Mouse (Mus musculus): ENCODE measurements around the gene Eif2b3. TPM values are rescaled to one million over a fixed set of nuclear protein-coding genes. Genes with fewer than 3 reads are reported as not detected.

The Eif2b3 gene
- polyA plus RNA-seq, 1 experiment from 2014 or later: 69.9 TPM

DNA sequence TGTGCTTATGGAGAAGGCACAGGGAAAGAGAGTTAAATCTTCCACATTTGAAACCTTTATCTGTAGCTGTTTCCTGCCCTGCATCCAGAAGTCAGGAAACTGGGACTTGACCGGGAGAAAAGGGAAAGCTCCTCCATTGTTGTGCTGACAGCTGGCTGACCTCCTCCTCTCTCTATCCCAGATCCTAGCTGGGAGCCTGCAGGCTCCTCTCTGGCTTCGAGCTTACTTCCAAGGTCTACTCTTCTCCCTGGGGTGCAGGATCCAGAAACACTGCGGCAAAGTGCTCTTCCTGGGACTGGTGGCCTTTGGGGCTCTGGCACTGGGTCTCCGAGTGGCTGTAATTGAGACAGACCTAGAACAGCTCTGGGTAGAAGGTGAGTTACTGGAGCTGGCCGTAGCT, 77.5 kb downstream of the Eif2b3 start:
- Histone ChIP-seq H3K9me3 (ENCODE audit: control insufficient read depth, low read length) (no peaks in the 10 kb centered on the region), H3K4me3 (ENCODE audit: low read depth, low read length) (peak overlapping the region; percentile 61; the same call in 1 of the 2 replicates), H3K27ac (ENCODE audit: low read depth, low read length) (no peak overlapping the region), H3K27me3 (replicated peaks; ENCODE audit: control insufficient read depth, insufficient read depth, low read length) (peaks cover 14% of the 10 kb centered on the region), H3K36me3 (ENCODE audit: control insufficient read depth, insufficient read depth, low read length) (no peaks in the 10 kb centered on the region), H3K9ac (ENCODE audit: low read depth, low read length) (no peak overlapping the region), H3K4me1 (replicated peaks; ENCODE audit: control insufficient read depth, insufficient read depth, low read length) (peaks cover 11% of the 10 kb centered on the region), H3K4me2 (peak overlapping the region; percentile 94)
- no peak for DNase-seq (ENCODE audit: low spot score)
- WGBS: 25% methylated on average over 5 of the region's 5 CpGs
- ATAC-seq (replicated peaks; ENCODE audit: low FRiP score): no peak

- Histone ChIP-seq H3K4me2 (no peak overlapping the region), H3K4me1 (replicated peaks; ENCODE audit: control insufficient read depth, insufficient read depth, low read length) (peaks cover 11% of the 10 kb centered on the region), H3K27ac (ENCODE audit: low read depth, low read length) (no peak overlapping the region; the same call in 1 of the 2 replicates), H3K4me3 (ENCODE audit: low read depth, low read length) (no peak overlapping the region), H3K9ac (ENCODE audit: low read depth, low read length) (no peak overlapping the region), H3K9me3 (ENCODE audit: control insufficient read depth, low read length) (no peaks in the 10 kb centered on the region), H3K27me3 (replicated peaks; ENCODE audit: control insufficient read depth, insufficient read depth, low read length) (peaks cover 14% of the 10 kb centered on the region), H3K36me3 (ENCODE audit: control insufficient read depth, insufficient read depth, low read length) (no peaks in the 10 kb centered on the region)
- ATAC-seq (replicated peaks; ENCODE audit: low FRiP score): no peak
- WGBS: 78% methylated on average over 8 of the region's 8 CpGs
- no peak for DNase-seq (ENCODE audit: low spot score)
Observed at GRCm38 (mm10) chr4:117097969-117098763, 79.0 kb downstream of the Eif2b3 start.

DNA sequence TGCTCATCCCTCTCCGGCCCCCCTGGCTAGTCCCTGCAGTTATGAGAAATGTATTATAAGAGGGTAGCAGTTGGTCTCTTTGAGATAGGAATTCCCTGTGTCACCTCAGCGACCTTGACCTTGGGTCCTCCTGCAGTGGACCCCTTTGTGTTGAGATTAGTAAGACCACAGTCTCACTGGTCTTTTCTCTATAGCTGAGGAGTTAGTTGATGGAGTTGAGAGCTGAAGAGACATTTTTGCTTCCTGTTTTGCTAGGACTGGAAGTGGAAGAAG, 79.5 kb downstream of the Eif2b3 start:
- Histone ChIP-seq H3K4me1 (replicated peaks; ENCODE audit: control insufficient read depth, insufficient read depth, low read length) (peaks cover 11% of the 10 kb centered on the region), H3K9ac (ENCODE audit: low read depth, low read length) (no peak overlapping the region), H3K36me3 (ENCODE audit: control insufficient read depth, insufficient read depth, low read length) (no peaks in the 10 kb centered on the region), H3K4me2 (no peak overlapping the region), H3K27me3 (replicated peaks; ENCODE audit: control insufficient read depth, insufficient read depth, low read length) (peaks cover 14% of the 10 kb centered on the region), H3K9me3 (ENCODE audit: control insufficient read depth, low read length) (no peaks in the 10 kb centered on the region), H3K4me3 (ENCODE audit: low read depth, low read length) (no peak overlapping the region), H3K27ac (ENCODE audit: low read depth, low read length) (no peak overlapping the region)
- WGBS: 72% methylated on average over 2 of the region's 2 CpGs
- no peak for DNase-seq (ENCODE audit: low spot score)
- ATAC-seq (replicated peaks; ENCODE audit: low FRiP score): no peak

GRCm38 (mm10) chr4:117100036-117100435, 80.8 kb downstream of the Eif2b3 start:
- Histone ChIP-seq H3K4me2 (no peak overlapping the region), H3K27me3 (replicated peaks; ENCODE audit: control insufficient read depth, insufficient read depth, low read length) (peaks cover 14% of the 10 kb centered on the region), H3K36me3 (ENCODE audit: control insufficient read depth, insufficient read depth, low read length) (no peaks in the 10 kb centered on the region), H3K9ac (ENCODE audit: low read depth, low read length) (no peak overlapping the region), H3K27ac (ENCODE audit: low read depth, low read length) (no peak overlapping the region), H3K4me1 (replicated peaks; ENCODE audit: control insufficient read depth, insufficient read depth, low read length) (peaks cover 11% of the 10 kb centered on the region), H3K9me3 (ENCODE audit: control insufficient read depth, low read length) (no peaks in the 10 kb centered on the region), H3K4me3 (ENCODE audit: low read depth, low read length) (no peak overlapping the region)
- WGBS: 82% methylated on average over 4 of the region's 4 CpGs
- DNase-seq (ENCODE audit: low spot score) (no peak), ATAC-seq (replicated peaks; ENCODE audit: low FRiP score) (no peak)

DNA sequence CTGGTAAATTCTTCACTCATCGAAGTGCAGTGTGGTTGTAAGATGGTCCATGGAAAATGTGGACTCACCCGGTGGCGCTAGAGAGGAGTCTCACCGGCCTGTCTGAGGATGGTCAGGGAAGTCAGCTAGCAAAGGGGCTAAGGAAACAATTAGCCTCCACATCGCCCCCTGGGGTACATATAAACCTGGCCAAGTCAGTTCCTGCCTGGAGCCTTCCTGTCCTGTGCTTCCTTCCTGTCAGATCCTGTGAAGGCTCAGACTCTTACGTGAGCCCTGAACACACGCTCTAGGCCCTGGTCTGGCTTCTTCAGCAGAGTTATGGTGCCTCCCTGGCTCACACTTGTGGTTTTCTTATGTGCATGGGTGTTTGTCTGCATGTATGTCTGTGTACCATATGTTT, 82.0 kb downstream of the Eif2b3 start:
- ATAC-seq (replicated peaks; ENCODE audit: low FRiP score): no peak
- WGBS: 43% methylated on average over 7 of the region's 7 CpGs
- DNase-seq (ENCODE audit: low spot score): no peak
- Histone ChIP-seq H3K4me1 (replicated peaks; ENCODE audit: control insufficient read depth, insufficient read depth, low read length) (peaks cover 3% of the 10 kb centered on the region; the same call in 1 of the 2 replicates), H3K4me3 (ENCODE audit: low read depth, low read length) (no peak overlapping the region), H3K27me3 (replicated peaks; ENCODE audit: control insufficient read depth, insufficient read depth, low read length) (peaks cover 6% of the 10 kb centered on the region), H3K4me2 (no peak overlapping the region), H3K36me3 (ENCODE audit: control insufficient read depth, insufficient read depth, low read length) (no peaks in the 10 kb centered on the region), H3K9me3 (ENCODE audit: control insufficient read depth, low read length) (no peaks in the 10 kb centered on the region), H3K27ac (ENCODE audit: low read depth, low read length) (no peak overlapping the region), H3K9ac (ENCODE audit: low read depth, low read length) (0 out of 2 replicates have a peak overlapping the region, but pooled peaks have one; percentile 11)

- Histone ChIP-seq H3K27ac (ENCODE audit: low read depth, low read length) (no peak overlapping the region), H3K9me3 (ENCODE audit: control insufficient read depth, low read length) (no peaks in the 10 kb centered on the region), H3K9ac (ENCODE audit: low read depth, low read length) (no peak overlapping the region), H3K4me1 (replicated peaks; ENCODE audit: control insufficient read depth, insufficient read depth, low read length) (0 out of 2 replicates have a peak, but pooled peaks cover 3% of the 10 kb centered on the region), H3K36me3 (ENCODE audit: control insufficient read depth, insufficient read depth, low read length) (no peaks in the 10 kb centered on the region), H3K4me2 (no peak overlapping the region), H3K4me3 (ENCODE audit: low read depth, low read length) (no peak overlapping the region), H3K27me3 (replicated peaks; ENCODE audit: control insufficient read depth, insufficient read depth, low read length) (no peaks in the 10 kb centered on the region)
- 79% methylated on average over 10 of the region's 10 CpGs for WGBS
- no peak for ATAC-seq (replicated peaks; ENCODE audit: low FRiP score)
- no peak for DNase-seq (ENCODE audit: low spot score)
Observed at GRCm38 (mm10) chr4:117104672-117105071, 85.5 kb downstream of the Eif2b3 start.

- Histone ChIP-seq H3K27ac (ENCODE audit: low read depth, low read length) (no peak overlapping the region), H3K4me3 (ENCODE audit: low read depth, low read length) (no peak overlapping the region), H3K36me3 (ENCODE audit: control insufficient read depth, insufficient read depth, low read length) (no peaks in the 10 kb centered on the region; the same call in 1 of the 2 replicates), H3K9ac (ENCODE audit: low read depth, low read length) (no peak overlapping the region), H3K4me2 (no peak overlapping the region), H3K27me3 (replicated peaks; ENCODE audit: control insufficient read depth, insufficient read depth, low read length) (no peaks in the 10 kb centered on the region), H3K9me3 (ENCODE audit: control insufficient read depth, low read length) (no peaks in the 10 kb centered on the region), H3K4me1 (replicated peaks; ENCODE audit: control insufficient read depth, insufficient read depth, low read length) (0 out of 2 replicates have a peak, but pooled peaks cover 3% of the 10 kb centered on the region)
- ATAC-seq (replicated peaks; ENCODE audit: low FRiP score) (no peak), DNase-seq (ENCODE audit: low spot score) (no peak)
- 79% methylated on average over 10 of the region's 10 CpGs for WGBS
Observed at GRCm38 (mm10) chr4:117105127-117105526, 85.9 kb downstream of the Eif2b3 start.

- DNase-seq (ENCODE audit: low spot score) (no peak), ATAC-seq (replicated peaks; ENCODE audit: low FRiP score) (no peak)
- no peaks in the 10 kb centered on the region for H3K4me1 ChIP-seq (replicated peaks; ENCODE audit: control insufficient read depth, insufficient read depth, low read length)
- 86% methylated on average over 18 of the region's 18 CpGs for WGBS
- H3K27ac ChIP-seq (ENCODE audit: low read depth, low read length): no peak overlapping the region
- no peak overlapping the region for H3K9ac ChIP-seq (ENCODE audit: low read depth, low read length)
- no peak overlapping the region for H3K4me2 ChIP-seq
- H3K4me3 ChIP-seq (ENCODE audit: low read depth, low read length): no peak overlapping the region
- H3K9me3 ChIP-seq (ENCODE audit: control insufficient read depth, low read length): no peaks in the 10 kb centered on the region
- no peaks in the 10 kb centered on the region; the same call in 1 of the 2 replicates for H3K36me3 ChIP-seq (ENCODE audit: control insufficient read depth, insufficient read depth, low read length)
- no peaks in the 10 kb centered on the region for H3K27me3 ChIP-seq (replicated peaks; ENCODE audit: control insufficient read depth, insufficient read depth, low read length)
Observed at GRCm38 (mm10) chr4:117107813-117108523, 88.8 kb downstream of the Eif2b3 start.

- ATAC-seq (replicated peaks; ENCODE audit: low FRiP score) (no peak), DNase-seq (ENCODE audit: low spot score) (no peak)
- no peaks in the 10 kb centered on the region for H3K9me3 ChIP-seq (ENCODE audit: control insufficient read depth, low read length)
- WGBS: 90% methylated on average over 6 of the region's 6 CpGs
- H3K27me3 ChIP-seq (replicated peaks; ENCODE audit: control insufficient read depth, insufficient read depth, low read length): no peaks in the 10 kb centered on the region
- no peaks in the 10 kb centered on the region for H3K4me1 ChIP-seq (replicated peaks; ENCODE audit: control insufficient read depth, insufficient read depth, low read length)
- H3K9ac ChIP-seq (ENCODE audit: low read depth, low read length): no peak overlapping the region
- no peak overlapping the region for H3K27ac ChIP-seq (ENCODE audit: low read depth, low read length)
- H3K4me2 ChIP-seq: no peak overlapping the region
- no peaks in the 10 kb centered on the region; the same call in 1 of the 2 replicates for H3K36me3 ChIP-seq (ENCODE audit: control insufficient read depth, insufficient read depth, low read length)
- no peak overlapping the region for H3K4me3 ChIP-seq (ENCODE audit: low read depth, low read length)
Observed at GRCm38 (mm10) chr4:117108524-117108849, 89.3 kb downstream of the Eif2b3 start.

Data from liver, embryonic 11.5 days (tissue).